Mouse (Mus musculus): Measurements from ENCODE around the gene Inhbe. TPM values are rescaled to one million over a fixed set of nuclear protein-coding genes. Genes with fewer than 3 reads are reported as not detected.

The Inhbe gene
- polyA plus RNA-seq, 1 experiment from 2014 or later, result 0.08 TPM

- no peak for ATAC-seq (ENCODE audit: insufficient number of reproducible peaks, insufficient read depth, low FRiP score, low TSS enrichment, low read depth)
- H3K4me3 ChIP-seq (replicated peaks), result no peak overlapping the region
Measured at GRCm38 (mm10) chr10:127332211-127332874, 21.9 kb downstream of the Inhbe start.

GRCm38 (mm10) chr10:127330212-127330611 is 24.0 kb downstream of the Inhbe start:
- Histone ChIP-seq H3K4me3 (replicated peaks) (no peak overlapping the region), H3K27ac (no peak overlapping the region), H3K4me2 (no peak overlapping the region), H3K9ac (replicated peaks) (no peak overlapping the region), H3K9me3 (no peaks in the 10 kb centered on the region), H3K4me1 (replicated peaks) (peaks cover 17% of the 10 kb centered on the region), H3K27me3 (peaks cover 44% of the 10 kb centered on the region), H3K36me3 (peaks cover 56% of the 10 kb centered on the region)
- ATAC-seq (ENCODE audit: insufficient number of reproducible peaks, insufficient read depth, low FRiP score, low TSS enrichment, low read depth), result no peak
- 82% methylated on average over 7 of the region's 7 CpGs for WGBS

More at GRCm38 (mm10) chr10:127332211-127332874, 21.9 kb downstream of the Inhbe start:
- no peaks in the 10 kb centered on the region for H3K9me3 ChIP-seq
- no peaks in the 10 kb centered on the region for H3K4me1 ChIP-seq (replicated peaks)
- H3K27ac ChIP-seq, result no peak overlapping the region
- no peak overlapping the region for H3K9ac ChIP-seq (replicated peaks)
- 42% methylated on average over 31 of the region's 31 CpGs for WGBS
- H3K27me3 ChIP-seq, result peaks cover 23% of the 10 kb centered on the region
- peaks cover 77% of the 10 kb centered on the region for H3K36me3 ChIP-seq
- peak overlapping the region; percentile 29; the same call in 1 of the 2 replicates for H3K4me2 ChIP-seq

- peaks cover 21% of the 10 kb centered on the region for H3K4me1 ChIP-seq (replicated peaks)
- no peaks in the 10 kb centered on the region for H3K9me3 ChIP-seq
- no peak overlapping the region for H3K9ac ChIP-seq (replicated peaks)
- H3K4me3 ChIP-seq (replicated peaks), result peak overlapping the region; percentile 56
- ATAC-seq (ENCODE audit: insufficient number of reproducible peaks, insufficient read depth, low FRiP score, low TSS enrichment, low read depth), result no peak
- H3K4me2 ChIP-seq, result no peak overlapping the region
- WGBS, result 52% methylated on average over 18 of the region's 18 CpGs
- H3K27me3 ChIP-seq, result peaks cover 68% of the 10 kb centered on the region
- H3K36me3 ChIP-seq, result peaks cover 30% of the 10 kb centered on the region
- no peak overlapping the region for H3K27ac ChIP-seq
Measured at GRCm38 (mm10) chr10:127327461-127328145, 26.6 kb downstream of the Inhbe start.

GRCm38 (mm10) chr10:127326828-127327227 is 27.4 kb downstream of the Inhbe start:
- WGBS, result 5% methylated on average over 29 of the region's 29 CpGs

GRCm38 (mm10) chr10:127326017-127326801 is 28.0 kb downstream of the Inhbe start:
- 1% methylated on average over 54 of the region's 54 CpGs for WGBS

More at GRCm38 (mm10) chr10:127326828-127327227, 27.4 kb downstream of the Inhbe start:
- ATAC-seq (ENCODE audit: insufficient number of reproducible peaks, insufficient read depth, low FRiP score, low TSS enrichment, low read depth), result no peak; the same call in 1 of the 2 replicates
- H3K27ac ChIP-seq, result no peak overlapping the region
- peaks cover 23% of the 10 kb centered on the region for H3K36me3 ChIP-seq
- H3K27me3 ChIP-seq, result peaks cover 74% of the 10 kb centered on the region
- H3K9ac ChIP-seq (replicated peaks), result peak overlapping the region; percentile 66
- H3K4me1 ChIP-seq (replicated peaks), result peaks cover 21% of the 10 kb centered on the region
- peak overlapping the region; percentile 56 for H3K4me3 ChIP-seq (replicated peaks)
- H3K9me3 ChIP-seq, result no peaks in the 10 kb centered on the region
- peak overlapping the region; percentile 95 for H3K4me2 ChIP-seq

GRCm38 (mm10) chr10:127325454-127326016 is 28.7 kb downstream of the Inhbe start:
- H3K27ac ChIP-seq, result no peak overlapping the region
- H3K36me3 ChIP-seq, result peaks cover 10% of the 10 kb centered on the region
- no peak for ATAC-seq (ENCODE audit: insufficient number of reproducible peaks, insufficient read depth, low FRiP score, low TSS enrichment, low read depth)
- peaks cover 21% of the 10 kb centered on the region for H3K4me1 ChIP-seq (replicated peaks)
- H3K9ac ChIP-seq (replicated peaks), result peak overlapping the region; percentile 66; the same call in 1 of the 2 replicates
- 19% methylated on average over 14 of the region's 14 CpGs for WGBS
- peaks cover 79% of the 10 kb centered on the region for H3K27me3 ChIP-seq
- peak overlapping the region; percentile 95 for H3K4me2 ChIP-seq
- H3K9me3 ChIP-seq, result no peaks in the 10 kb centered on the region
- H3K4me3 ChIP-seq (replicated peaks), result peak overlapping the region; percentile 56

More at GRCm38 (mm10) chr10:127326017-127326801, 28.0 kb downstream of the Inhbe start:
- Histone ChIP-seq H3K4me2 (peak overlapping the region; percentile 95), H3K27ac (no peak overlapping the region), H3K4me1 (replicated peaks) (peaks cover 21% of the 10 kb centered on the region), H3K9me3 (no peaks in the 10 kb centered on the region), H3K27me3 (peaks cover 77% of the 10 kb centered on the region), H3K4me3 (replicated peaks) (peak overlapping the region; percentile 56), H3K36me3 (peaks cover 16% of the 10 kb centered on the region), H3K9ac (replicated peaks) (peak overlapping the region; percentile 66)
- peak; percentile 34 for ATAC-seq (ENCODE audit: insufficient number of reproducible peaks, insufficient read depth, low FRiP score, low TSS enrichment, low read depth)

- H3K36me3 ChIP-seq, result no peaks in the 10 kb centered on the region
- H3K27me3 ChIP-seq, result peaks cover 79% of the 10 kb centered on the region
- H3K9me3 ChIP-seq, result no peaks in the 10 kb centered on the region
- H3K4me2 ChIP-seq, result peak overlapping the region; percentile 4; the same call in 1 of the 2 replicates
- no peak for ATAC-seq (ENCODE audit: insufficient number of reproducible peaks, insufficient read depth, low FRiP score, low TSS enrichment, low read depth)
- peaks cover 21% of the 10 kb centered on the region for H3K4me1 ChIP-seq (replicated peaks)
- H3K4me3 ChIP-seq (replicated peaks), result no peak overlapping the region; the same call in 1 of the 2 replicates
- no peak overlapping the region for H3K9ac ChIP-seq (replicated peaks)
- H3K27ac ChIP-seq, result no peak overlapping the region
- WGBS, result 10% methylated on average over 7 of the region's 7 CpGs
Measured at GRCm38 (mm10) chr10:127324495-127324894, 29.7 kb downstream of the Inhbe start.

GRCm38 (mm10) chr10:127323131-127323855 is 30.9 kb downstream of the Inhbe start:
- no peak overlapping the region for H3K9ac ChIP-seq (replicated peaks)
- no peak for ATAC-seq (ENCODE audit: insufficient number of reproducible peaks, insufficient read depth, low FRiP score, low TSS enrichment, low read depth)
- H3K36me3 ChIP-seq, result no peaks in the 10 kb centered on the region
- peaks cover 70% of the 10 kb centered on the region for H3K27me3 ChIP-seq
- H3K4me3 ChIP-seq (replicated peaks), result no peak overlapping the region
- H3K4me2 ChIP-seq, result no peak overlapping the region
- 75% methylated on average over 17 of the region's 17 CpGs for WGBS
- H3K9me3 ChIP-seq, result no peaks in the 10 kb centered on the region
- H3K4me1 ChIP-seq (replicated peaks), result peaks cover 21% of the 10 kb centered on the region
- H3K27ac ChIP-seq, result no peak overlapping the region

- H3K4me2 ChIP-seq, result no peak overlapping the region
- no peak overlapping the region for H3K4me3 ChIP-seq (replicated peaks)
- H3K9me3 ChIP-seq, result no peaks in the 10 kb centered on the region
- no peak overlapping the region for H3K9ac ChIP-seq (replicated peaks)
- no peak for ATAC-seq (ENCODE audit: insufficient number of reproducible peaks, insufficient read depth, low FRiP score, low TSS enrichment, low read depth)
- peaks cover 21% of the 10 kb centered on the region for H3K4me1 ChIP-seq (replicated peaks)
- no peaks in the 10 kb centered on the region for H3K36me3 ChIP-seq
- no peak overlapping the region for H3K27ac ChIP-seq
- peaks cover 67% of the 10 kb centered on the region for H3K27me3 ChIP-seq
- WGBS, result 73% methylated on average over 4 of the region's 4 CpGs
Measured at GRCm38 (mm10) chr10:127322669-127323068, 31.5 kb downstream of the Inhbe start.

- Histone ChIP-seq H3K9ac (replicated peaks) (no peak overlapping the region), H3K36me3 (no peaks in the 10 kb centered on the region), H3K4me3 (replicated peaks) (no peak overlapping the region), H3K9me3 (no peaks in the 10 kb centered on the region), H3K4me2 (no peak overlapping the region), H3K27me3 (peaks cover 62% of the 10 kb centered on the region), H3K4me1 (replicated peaks) (peaks cover 21% of the 10 kb centered on the region), H3K27ac (no peak overlapping the region)
- 67% methylated on average over 13 of the region's 13 CpGs for WGBS
- no peak for ATAC-seq (ENCODE audit: insufficient number of reproducible peaks, insufficient read depth, low FRiP score, low TSS enrichment, low read depth)
Measured at GRCm38 (mm10) chr10:127322178-127322577, 32.0 kb downstream of the Inhbe start.

Data from limb, embryonic 12.5 days (tissue).